Mouse (Mus musculus) kidney, adult 2 months (tissue): ENCODE results near the gene Rac1.

ENCODE experiments used
- CTCF ChIP-seq: fragments of 200-500 bp; conservative IDR thresholded peaks from 2 replicates; pipeline ENCODE4 v1.5.1; 2011; ENCODE audit warnings: low read depth, mild to moderate bottlenecking, control low read depth, low read length, moderate library complexity, mixed read lengths; ENCODE audit not compliant: insufficient read depth, insufficient read length
- POLR2A ChIP-seq: fragments of 200-500 bp; IDR thresholded peaks from one replicate; pipeline ENCODE4 v1.6.1; 2011; ENCODE audit warnings: low read depth, low read length, control low read depth

DNA sequence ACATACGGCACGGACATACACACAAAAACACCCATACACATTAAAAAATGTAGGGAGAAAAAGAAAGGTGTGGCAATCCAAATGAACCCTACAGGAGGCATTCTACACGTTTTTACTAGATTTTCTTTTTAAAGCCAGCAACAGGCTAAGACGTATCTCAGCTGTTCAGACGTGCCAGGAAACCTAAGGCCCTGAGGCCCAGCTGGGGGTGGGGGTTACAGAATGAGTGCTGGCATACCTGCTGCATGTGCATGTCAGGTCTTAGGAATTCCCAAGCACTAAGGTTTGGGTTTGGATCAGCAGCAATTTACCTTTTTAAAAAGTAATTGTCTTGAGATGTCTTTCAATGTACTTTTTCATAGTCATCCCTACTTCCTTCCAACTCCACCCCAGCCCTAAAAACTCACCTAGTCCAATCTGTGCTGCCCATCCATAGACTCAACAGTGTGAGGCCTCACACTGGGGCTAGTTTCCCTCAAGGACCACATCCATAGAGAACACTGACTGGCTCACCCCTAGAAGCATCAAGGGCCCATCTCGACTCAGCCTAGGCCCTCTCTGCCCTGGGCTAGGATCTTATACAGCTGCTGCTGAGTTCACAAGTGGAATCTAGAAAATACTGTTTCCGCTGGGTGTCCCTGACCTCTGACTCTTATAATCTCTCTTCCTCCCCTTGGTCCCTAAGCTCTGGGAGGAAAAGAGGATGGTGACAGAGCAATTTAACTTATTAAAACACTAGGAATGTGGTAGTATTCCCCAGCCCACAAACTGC lies 2.2 kb downstream of the Rac1 start:
- TF ChIP-seq POLR2A (no peak), CTCF (no peak)
